Mouse (Mus musculus) forebrain, postnatal 0 days (tissue): Measurements from ENCODE around the gene Pnck. TPM values are rescaled to one million over a fixed set of nuclear protein-coding genes. Genes with fewer than 3 reads are reported as not detected.

Source experiments
- ATAC-seq: fragments of 200-750 bp; cut with Nextera tagmentation; 2 replicates; pipeline ENCODE4 v1.8.0; 2017; ENCODE audit warnings: mild to moderate bottlenecking, moderate library complexity
- DNase-seq: peaks from one replicate; pipeline ENCODE4 v3.0.0-alpha.2; 2015
- H3K27ac ChIP-seq: fragments of 300-500 bp; sonication (generic); 2 replicates; pipeline ENCODE4 v1.5.1; 2014; ENCODE audit warnings: low read depth, mild to moderate bottlenecking, antibody characterized with exemption, low read length, moderate library complexity, mixed read lengths
- H3K27me3 ChIP-seq: fragments of 300-500 bp; sonication (generic); 2 replicates; pipeline ENCODE4 v1.6.1; 2014; ENCODE audit warnings: mild to moderate bottlenecking, low read length, mixed read lengths; ENCODE audit not compliant: insufficient read depth
- H3K36me3 ChIP-seq: fragments of 300-500 bp; sonication (generic); 2 replicates; pipeline ENCODE4 v1.6.1; 2014; ENCODE audit warnings: mild to moderate bottlenecking, moderate library complexity; ENCODE audit not compliant: insufficient read depth
- H3K4me1 ChIP-seq: fragments of 300-500 bp; sonication (generic); 2 replicates; pipeline ENCODE4 v1.6.1; 2014; ENCODE audit warnings: antibody characterized with exemption; ENCODE audit not compliant: insufficient read depth
- H3K4me2 ChIP-seq: fragments of 300-500 bp; sonication (generic); 2 replicates; pipeline ENCODE4 v1.6.1; 2014; ENCODE audit warnings: low read depth, mild to moderate bottlenecking, moderate library complexity
- H3K4me3 ChIP-seq: fragments of 300-500 bp; sonication (generic); 2 replicates; pipeline ENCODE4 v1.5.1; 2014; ENCODE audit warnings: low read depth, low read length, mixed read lengths
- H3K9ac ChIP-seq: fragments of 300-500 bp; sonication (generic); 2 replicates; pipeline ENCODE4 v1.6.1; 2014; ENCODE audit warnings: mild to moderate bottlenecking
- H3K9me3 ChIP-seq: fragments of 300-500 bp; sonication (generic); 2 replicates; pipeline ENCODE4 v1.6.1; 2016; ENCODE audit warnings: low read length
- CTCF ChIP-seq: sonication (generic); IDR thresholded peaks from 2 replicates; pipeline ENCODE4 v1.5.1; 2016; ENCODE audit warnings: antibody characterized with exemption, control low read depth, low read depth
- WGBS: fragments of 180-500 bp; shearing (Covaris S2); extraction: QIAGEN DNeasy Blood & Tissue Kit; methylation state at CpG from one replicate; pipeline ENCODE4 v1.1.7; 2014; 5-methylcytosine and 5-hydroxymethylcytosine counted together
- polyA plus RNA-seq: library from polyadenylated mRNA; unstranded; fragments of >200 nt; fragmentation: Nextera tagmentation; extraction: Ambion mirVana; gene quantifications from 2 replicates; pipeline ENCODE4 v1.2.1, GENCODE M21; 2015
- total RNA-seq: library from RNA; depleted of rRNA; stranded (reverse); fragments of >200 nt; gene quantifications from 2 replicates; pipeline ENCODE4 v1.2.3, GENCODE M21; 2014; rRNA removed

Pnck gene
- total and polyA plus RNA-seq, 2 experiments from 2014 or later: 117 to 145 TPM

DNA sequence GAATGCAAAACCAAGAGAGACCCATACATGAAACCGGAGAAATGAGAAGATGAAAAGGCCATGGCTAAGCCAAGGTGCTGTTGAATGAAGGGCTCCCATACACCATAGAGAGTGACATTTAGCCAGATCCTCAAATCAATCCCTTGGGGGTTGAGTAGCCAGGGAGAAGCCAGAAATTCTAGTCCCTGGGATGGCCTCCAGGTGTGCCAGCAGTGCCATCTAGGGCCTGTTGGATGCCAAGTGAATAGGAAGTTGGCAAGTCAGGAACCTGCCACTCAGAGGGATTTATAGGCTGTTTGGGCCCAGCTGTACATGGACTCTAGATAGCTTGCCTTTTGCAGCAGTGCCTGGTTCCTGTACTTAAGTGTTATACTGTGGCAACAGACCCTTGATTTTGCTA is 44.0 kb downstream of the Pnck start:
- no peak overlapping the region for H3K4me2 ChIP-seq
- WGBS: 83% methylated on average over 1 of the region's 1 CpGs
- no peak for TF ChIP-seq CTCF
- no peaks in the 10 kb centered on the region for H3K36me3 ChIP-seq
- H3K27me3 ChIP-seq: no peaks in the 10 kb centered on the region
- DNase-seq (no peak), ATAC-seq (no peak)
- H3K4me3 ChIP-seq: no peak overlapping the region
- no peak overlapping the region for H3K27ac ChIP-seq
- H3K9ac ChIP-seq: no peak overlapping the region
- no peaks in the 10 kb centered on the region for H3K4me1 ChIP-seq
- H3K9me3 ChIP-seq: no peaks in the 10 kb centered on the region

DNA sequence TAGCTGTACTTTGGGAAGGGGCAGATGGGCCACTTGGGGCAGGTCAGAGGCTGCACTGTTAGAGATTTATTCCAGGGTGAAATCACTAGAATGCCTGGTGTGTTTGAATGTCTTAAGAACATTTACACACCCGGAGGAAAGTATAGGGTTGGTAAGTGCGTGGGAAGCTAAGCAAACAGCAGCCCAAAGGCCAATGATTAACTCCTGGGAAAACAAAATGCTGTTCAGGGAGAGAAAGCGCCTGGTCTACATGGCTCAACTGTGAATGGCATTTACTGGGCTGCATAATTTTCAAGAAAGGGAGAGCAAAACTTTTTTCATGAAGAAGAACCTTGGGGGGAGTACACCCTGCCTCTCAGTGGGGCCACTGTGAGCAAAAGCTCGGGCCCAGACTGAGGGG is 46.3 kb downstream of the Pnck start:
- 73% methylated on average over 4 of the region's 4 CpGs for WGBS
- no peak for ATAC-seq
- Histone ChIP-seq H3K4me3 (no peak overlapping the region), H3K9me3 (no peaks in the 10 kb centered on the region), H3K9ac (no peak overlapping the region), H3K27ac (no peak overlapping the region), H3K4me1 (no peaks in the 10 kb centered on the region), H3K4me2 (no peak overlapping the region), H3K27me3 (no peaks in the 10 kb centered on the region), H3K36me3 (no peaks in the 10 kb centered on the region)
- TF ChIP-seq CTCF: no peak
- DNase-seq: no peak

Other genes with a start within 250 kb of the Pnck start
- 2.3 and 4.0 TPM in 2 replicates for gene Zfp92, start 249.0 kb downstream of the Pnck start, total RNA-seq
- 0.54 and 0.80 TPM in 2 replicates for gene Zfp92, start 249.0 kb downstream of the Pnck start, polyA plus RNA-seq
- not detected in 2 replicates for gene Trex2, start 224.8 kb downstream of the Pnck start, total RNA-seq
- gene Trex2, start 224.8 kb downstream of the Pnck start, polyA plus RNA-seq: not detected in 2 replicates
- gene Haus7, start 201.1 kb downstream of the Pnck start, total RNA-seq: 25.3 and 33.2 TPM in 2 replicates
- 50.3 and 60.8 TPM in 2 replicates for gene Haus7, start 201.1 kb downstream of the Pnck start, polyA plus RNA-seq
- gene Bgn, start 176.5 kb downstream of the Pnck start, total RNA-seq: 24.8 and 39.7 TPM in 2 replicates
- gene Bgn, start 176.5 kb downstream of the Pnck start, polyA plus RNA-seq: 17.7 and 18.3 TPM in 2 replicates
- gene Atp2b3, start 157.0 kb downstream of the Pnck start, total RNA-seq: 21.4 and 26.0 TPM in 2 replicates
- 3.9 and 5.5 TPM in 2 replicates for gene Atp2b3, start 157.0 kb downstream of the Pnck start, polyA plus RNA-seq
- 0.19 and 0.92 TPM in 2 replicates for gene Dusp9, start 20.7 kb downstream of the Pnck start, total RNA-seq
- 0.23 and 0.28 TPM in 2 replicates for gene Dusp9, start 20.7 kb downstream of the Pnck start, polyA plus RNA-seq
- gene Slc6a8, start 13.0 kb upstream of the Pnck start, total RNA-seq: 39.5 and 45.4 TPM in 2 replicates
- gene Slc6a8, start 13.0 kb upstream of the Pnck start, polyA plus RNA-seq: 3.9 and 5.8 TPM in 2 replicates
- gene Bcap31, start 56.1 kb upstream of the Pnck start, total RNA-seq: 41.9 and 45.4 TPM in 2 replicates
- 113 and 121 TPM in 2 replicates for gene Bcap31, start 56.1 kb upstream of the Pnck start, polyA plus RNA-seq
- 11.7 and 13.8 TPM in 2 replicates for gene Abcd1, start 56.5 kb upstream of the Pnck start, total RNA-seq
- 6.7 and 7.6 TPM in 2 replicates for gene Abcd1, start 56.5 kb upstream of the Pnck start, polyA plus RNA-seq
- 0.62 and 1.6 TPM in 2 replicates for gene Plxnb3, start 97.0 kb upstream of the Pnck start, total RNA-seq
- 0.29 and 0.45 TPM in 2 replicates for gene Plxnb3, start 97.0 kb upstream of the Pnck start, polyA plus RNA-seq
- 0.14 and 0.62 TPM in 2 replicates for gene Srpk3, start 114.3 kb upstream of the Pnck start, total RNA-seq
- gene Srpk3, start 114.3 kb upstream of the Pnck start, polyA plus RNA-seq: 0.91 and 0.99 TPM in 2 replicates
- gene Idh3g, start 126.8 kb upstream of the Pnck start, total RNA-seq: 177 and 186 TPM in 2 replicates
- gene Idh3g, start 126.8 kb upstream of the Pnck start, polyA plus RNA-seq: 208 and 213 TPM in 2 replicates
- gene Ssr4, start 126.9 kb upstream of the Pnck start, total RNA-seq: 107 and 169 TPM in 2 replicates
- gene Ssr4, start 126.9 kb upstream of the Pnck start, polyA plus RNA-seq: 167 and 186 TPM in 2 replicates
- gene Pdzd4, start 164.9 kb upstream of the Pnck start, total RNA-seq: 239 and 252 TPM in 2 replicates
- gene Pdzd4, start 164.9 kb upstream of the Pnck start, polyA plus RNA-seq: 3.4 and 4.0 TPM in 2 replicates
- not detected in 2 replicates for gene Avpr2, start 232.0 kb upstream of the Pnck start, total RNA-seq
- gene Avpr2, start 232.0 kb upstream of the Pnck start, polyA plus RNA-seq: not detected in 2 replicates
- 225 and 256 TPM in 2 replicates for gene L1cam, start 236.0 kb upstream of the Pnck start, total RNA-seq
- 75.9 and 100 TPM in 2 replicates for gene L1cam, start 236.0 kb upstream of the Pnck start, polyA plus RNA-seq